ENCODE assay signal across 11 mouse cellular contexts in the genomic region with DNA sequence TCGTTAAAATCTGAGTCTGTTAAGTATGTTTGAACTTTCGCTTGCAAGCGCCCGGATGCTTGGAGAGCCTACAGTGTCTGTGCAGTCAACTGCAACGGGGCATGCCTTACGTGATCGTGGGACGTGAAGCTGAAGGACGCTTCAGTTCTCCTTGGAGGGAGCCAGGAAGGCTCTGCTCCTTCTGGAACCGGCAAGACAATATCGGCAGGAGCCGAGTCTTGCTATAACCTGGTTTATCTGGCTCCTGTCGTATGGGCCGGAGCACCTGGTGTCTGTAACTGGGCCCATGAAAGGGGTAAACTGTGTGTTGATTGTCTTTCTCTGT.
DNase-seq lines count a peak whose midpoint lies in the region; ATAC-seq and TF ChIP-seq lines count a peak whose summit lies in the region.
"Had no signal": no experiment of that assay in that cellular context is flagged by ENCODE, and none has a peak within 500 bp of the region (broad histone marks: within the 10 kb centered on the region; RNA-seq: fewer than 3 reads in every experiment).

No protein-coding gene starts in this region.

- 74% methylated on average over 14 of the region's 14 CpGs for WGBS in hindbrain, embryonic 10.5 days
- WGBS in hindbrain, embryonic 11.5 days = 82% methylated on average over 14 of the region's 14 CpGs
- WGBS in midbrain, embryonic 12.5 days = 68% methylated on average over 14 of the region's 14 CpGs

- no peak overlapping the region for H3K4me2 ChIP-seq in hindbrain, embryonic 11.5 days (replicated peaks; ENCODE audit: low read depth, low read length)
- H3K4me2 ChIP-seq in midbrain, embryonic 12.5 days (replicated peaks) = 0 out of 2 replicates have a peak overlapping the region, but pooled peaks have one; percentile 3
- H3K4me2 ChIP-seq: limb, embryonic 13.5 days had no signal

- 0 out of 2 replicates have a peak, but pooled peaks cover 15% of the 10 kb centered on the region for H3K27me3 ChIP-seq in hindbrain, embryonic 10.5 days (ENCODE audit: insufficient read depth, poor library complexity, severe bottlenecking)
- H3K27me3 ChIP-seq in hindbrain, embryonic 11.5 days (ENCODE audit: control insufficient read depth, insufficient read depth, low read length) = no peaks in the 10 kb centered on the region
- H3K27me3 ChIP-seq in E14TG2a.4 (ENCODE audit: insufficient read depth, low read length) = 0 out of 2 replicates have a peak, but pooled peaks cover 6% of the 10 kb centered on the region
- H3K27me3 ChIP-seq in midbrain, embryonic 12.5 days = peaks cover 11% of the 10 kb centered on the region; the same call in 1 of the 2 replicates
- H3K27me3 ChIP-seq: limb, embryonic 13.5 days had no signal

- peak overlapping the region; percentile 12; the same call in 1 of the 2 replicates for H3K27ac ChIP-seq in hindbrain, embryonic 10.5 days
- H3K27ac ChIP-seq in hindbrain, embryonic 11.5 days (ENCODE audit: low read depth, low read length) = no peak overlapping the region
- peak overlapping the region; percentile 84 for H3K27ac ChIP-seq in ES-E14 (ENCODE audit: insufficient read depth, low read depth, low read length, poor library complexity, severe bottlenecking)
- no peak overlapping the region for H3K27ac ChIP-seq in midbrain, embryonic 12.5 days (replicated peaks)
- H3K27ac ChIP-seq: limb, embryonic 13.5 days had no signal

- H3K36me3 ChIP-seq in hindbrain, embryonic 10.5 days = no peaks in the 10 kb centered on the region
- H3K36me3 ChIP-seq in hindbrain, embryonic 11.5 days (ENCODE audit: control insufficient read depth, insufficient read depth, low read length) = no peaks in the 10 kb centered on the region
- H3K36me3 ChIP-seq in E14TG2a.4 (ENCODE audit: insufficient read depth, low read length) (peaks cover 12% of the 10 kb centered on the region; the same call in 1 of the 2 replicates), ES-E14 (ENCODE audit: control insufficient read depth, insufficient read depth, low read length, poor library complexity, severe bottlenecking) (peaks cover 5% of the 10 kb centered on the region; the same call in 1 of the 2 replicates)
- H3K36me3 ChIP-seq in midbrain, embryonic 12.5 days = no peaks in the 10 kb centered on the region
- H3K36me3 ChIP-seq: limb, embryonic 13.5 days had no signal

- no peaks in the 10 kb centered on the region for H3K9me3 ChIP-seq in hindbrain, embryonic 10.5 days
- no peaks in the 10 kb centered on the region for H3K9me3 ChIP-seq in hindbrain, embryonic 11.5 days (ENCODE audit: control insufficient read depth, low read length)
- H3K9me3 ChIP-seq in E14TG2a.4 (ENCODE audit: low read length) (no peaks in the 10 kb centered on the region), ES-E14 (ENCODE audit: control insufficient read depth, insufficient read depth, low read depth, low read length) (no peaks in the 10 kb centered on the region)
- no peaks in the 10 kb centered on the region for H3K9me3 ChIP-seq in midbrain, embryonic 12.5 days

- ATAC-seq in hindbrain, embryonic 11.5 days (ENCODE audit: low FRiP score) = no peak
- no peak for ATAC-seq in midbrain, embryonic 12.5 days (ENCODE audit: low FRiP score, low read depth)
- ATAC-seq in megakaryocyte progenitor cell, adult 5-6 weeks (replicated peaks; ENCODE audit: poor library complexity) = no peak
- ATAC-seq: CD4-positive, CD25-positive, alpha-beta regulatory T cell, adult 4 months had no signal

- no peak overlapping the region for H3K9ac ChIP-seq in hindbrain, embryonic 11.5 days (ENCODE audit: low read depth, low read length)
- peak overlapping the region; percentile 74 for H3K9ac ChIP-seq in ES-E14 (ENCODE audit: insufficient read depth, low read depth, low read length, poor library complexity, severe bottlenecking)
- H3K9ac ChIP-seq in midbrain, embryonic 12.5 days (replicated peaks) = no peak overlapping the region
- H3K9ac ChIP-seq: limb, embryonic 13.5 days had no signal

- H3K4me1 ChIP-seq in hindbrain, embryonic 10.5 days (replicated peaks) = peaks cover 20% of the 10 kb centered on the region
- no peaks in the 10 kb centered on the region for H3K4me1 ChIP-seq in hindbrain, embryonic 11.5 days (replicated peaks; ENCODE audit: control insufficient read depth, insufficient read depth, low read length)
- H3K4me1 ChIP-seq in E14TG2a.4 (replicated peaks; ENCODE audit: low read depth, low read length) (peaks cover 80% of the 10 kb centered on the region), ES-E14 (ENCODE audit: control insufficient read depth in 2 of 2, insufficient read depth in 2 of 2, low read length in 2 of 2, poor library complexity in 1 of 2) (peaks cover 6 to 7% of the 10 kb centered on the region in 2 experiments)
- peaks cover 12% of the 10 kb centered on the region for H3K4me1 ChIP-seq in midbrain, embryonic 12.5 days

- TF ChIP-seq CTCF in E14TG2a.4 (conservative IDR thresholded peaks at IDR 0.05; ENCODE audit: low read length) = no peak

- peak overlapping the region; percentile 24 for H3K4me3 ChIP-seq in hindbrain, embryonic 10.5 days
- H3K4me3 ChIP-seq in hindbrain, embryonic 11.5 days (ENCODE audit: low read depth, low read length) = no peak overlapping the region
- H3K4me3 ChIP-seq in E14TG2a.4 (replicated peaks; ENCODE audit: low read length) (peak overlapping the region; percentile 81), ES-E14 (ENCODE audit: insufficient read depth in 1 of 2, low read depth in 1 of 2, low read length in 2 of 2, poor library complexity in 1 of 2, severe bottlenecking in 1 of 2) (peak overlapping the region; percentile 71 to 81)
- no peak overlapping the region for H3K4me3 ChIP-seq in midbrain, embryonic 12.5 days
- H3K4me3 ChIP-seq: limb, embryonic 13.5 days; myocyte had no signal

- in situ Hi-C loops in ES-E14 (cut with MboI; ENCODE audit: low sequenced_read_pairs in 2 of 2, unreplicated experiment in 2 of 2) = no loop called here

- DNase-seq in hindbrain, embryonic 10.5 days (ENCODE audit: low spot score) = no peak
- no peak for DNase-seq in hindbrain, embryonic 11.5 days (ENCODE audit: low spot score)
- no peak for DNase-seq in ES-E14 (ENCODE audit: low read depth, low spot score)
- no peak for DNase-seq in adrenal gland, postnatal 36 days
- DNase-seq: layer of hippocampus, adult 9-11 months had no signal

TF ChIP-seq in ES-E14, 5 proteins besides CTCF, POLR2A, EP300 and RAD21:
- TF ChIP-seq ZNF384 (IDR thresholded peaks at IDR 0.05; ENCODE audit: low read depth, low read length) = no peak
- TF ChIP-seq ZC3H11A (IDR thresholded peaks at IDR 0.05; ENCODE audit: borderline replicate concordance, low read depth, low read length) = no peak
- no peak for TF ChIP-seq HCFC1 (IDR thresholded peaks at IDR 0.05; ENCODE audit: borderline replicate concordance, insufficient read depth, low read length)
- TF ChIP-seq CHD2 (IDR thresholded peaks at IDR 0.05; ENCODE audit: low read depth, low read length) = no peak

Comparison
In these comparisons a context has a peak if more than half of its experiments do, and no peak if none do; other contexts are left out.
1. H3K27ac ChIP-seq: peak in hindbrain, embryonic 10.5 days (single experiment) and ES-E14 (single experiment); none in hindbrain, embryonic 11.5 days (single experiment) and midbrain, embryonic 12.5 days (single experiment).
2. H3K4me3 ChIP-seq: peak in hindbrain, embryonic 10.5 days (single experiment), E14TG2a.4 (single experiment) and ES-E14 (2 of 2); none in hindbrain, embryonic 11.5 days (single experiment) and midbrain, embryonic 12.5 days (single experiment).